Mouse (Mus musculus): ENCODE data around the gene Sdk1.

DNA sequence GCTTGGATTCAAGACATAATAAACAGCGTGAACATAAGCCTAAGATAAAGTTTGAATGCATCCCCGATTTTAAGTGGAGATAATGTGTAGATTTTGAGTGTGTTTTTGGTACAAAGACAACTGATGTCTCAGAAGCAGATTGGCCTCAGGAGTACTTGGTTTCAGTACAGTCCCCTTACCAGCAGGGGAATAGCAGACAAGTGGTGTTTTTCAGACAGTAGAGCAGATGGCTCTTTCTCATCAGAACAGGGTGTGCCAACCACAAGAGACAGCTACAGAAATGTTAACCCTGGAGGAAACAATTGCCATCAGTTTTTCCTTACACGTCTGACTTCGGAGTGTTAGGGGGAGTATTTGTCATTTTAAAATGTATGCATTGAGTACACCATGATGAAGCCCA lies 83.6 kb downstream of the Sdk1 start:
- no peak for TF ChIP-seq POLR2A (IDR thresholded peaks at IDR 0.05; ENCODE audit: control insufficient read depth, extremely low read depth, insufficient read depth, low read length, poor library complexity)
- TF ChIP-seq CTCF (IDR thresholded peaks at IDR 0.05; ENCODE audit: borderline replicate concordance, control insufficient read depth, extremely low read depth, insufficient read depth, low read length, poor library complexity), result no peak
